24 mouse cellular contexts compared by ENCODE assay signal in the genomic region with DNA sequence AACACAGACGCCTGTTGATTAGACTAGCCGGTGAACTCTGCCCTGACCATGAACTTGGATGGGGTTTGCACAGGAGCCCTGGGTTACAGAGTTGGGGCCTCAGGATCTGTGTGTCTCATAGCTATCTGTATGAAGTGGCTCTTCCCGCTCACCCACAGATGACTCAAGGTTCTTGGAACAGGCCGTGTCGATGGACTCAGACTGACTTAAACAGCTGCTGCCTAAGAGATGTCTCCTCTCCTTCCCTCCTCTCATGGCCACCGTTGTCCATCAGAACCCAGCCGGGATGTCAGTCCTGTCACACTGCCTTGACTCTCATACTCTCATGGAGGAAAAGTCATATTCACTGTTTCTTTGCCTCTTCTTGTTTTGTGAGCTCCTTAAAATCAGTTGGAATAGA.
"Had no signal": no experiment of that assay in that cellular context is flagged by ENCODE, and none has a peak within 500 bp of the region (broad histone marks: within the 10 kb centered on the region; RNA-seq: fewer than 3 reads in every experiment).

No protein-coding gene starts in this region.

- H3K9me3 ChIP-seq: heart, embryonic 10.5 days; heart, embryonic 12.5 days; hindbrain, embryonic 10.5 days; hindbrain, embryonic 12.5 days; intestine, embryonic 15.5 days; limb, embryonic 13.5 days; limb, embryonic 15.5 days had no signal

- H3K27ac ChIP-seq: gastrocnemius, adult 2 months; heart, embryonic 10.5 days; hindbrain, embryonic 10.5 days; hindbrain, embryonic 12.5 days; hindbrain, embryonic 14.5 days; intestine, embryonic 15.5 days; layer of hippocampus, adult 2 months; left cerebral cortex, adult 2 months; limb, embryonic 13.5 days; limb, embryonic 15.5 days had no signal

- H3K27me3 ChIP-seq: heart, embryonic 12.5 days; hindbrain, embryonic 12.5 days; intestine, embryonic 15.5 days; limb, embryonic 13.5 days; limb, embryonic 15.5 days had no signal

- H3K36me3 ChIP-seq: heart, embryonic 10.5 days; heart, embryonic 12.5 days; hindbrain, embryonic 10.5 days; hindbrain, embryonic 12.5 days; intestine, embryonic 15.5 days; limb, embryonic 13.5 days; limb, embryonic 15.5 days had no signal

- H3K4me2 ChIP-seq: heart, embryonic 12.5 days; hindbrain, embryonic 12.5 days; hindbrain, embryonic 14.5 days; intestine, embryonic 15.5 days; limb, embryonic 13.5 days; limb, embryonic 15.5 days had no signal

- DNase-seq: gastrocnemius, adult 2 months; gastrocnemius, postnatal 10 days; gastrocnemius, postnatal 25 days; heart, postnatal 10 days; heart, postnatal 4 days; kidney, adult 18-20 months; kidney, adult 8-10 months; kidney, postnatal 10 days; kidney, postnatal 25 days; kidney, postnatal 4 days; left cerebral cortex, postnatal 4 days had no signal

- H3K4me1 ChIP-seq: hindbrain, embryonic 12.5 days; intestine, embryonic 15.5 days had no signal

- H3K9ac ChIP-seq: heart, embryonic 12.5 days; hindbrain, embryonic 12.5 days; hindbrain, embryonic 14.5 days; intestine, embryonic 15.5 days; limb, embryonic 13.5 days; limb, embryonic 15.5 days had no signal

- H3K4me3 ChIP-seq: gastrocnemius, adult 2 months; heart, embryonic 10.5 days; heart, embryonic 12.5 days; hindbrain, embryonic 10.5 days; hindbrain, embryonic 12.5 days; intestine, embryonic 15.5 days; layer of hippocampus, adult 2 months; left cerebral cortex, adult 2 months; limb, embryonic 13.5 days; limb, embryonic 15.5 days had no signal

- ATAC-seq: hindbrain, embryonic 16.5 days; inflammation-experienced regulatory T-cells, adult 6 months; intestine, embryonic 15.5 days; intestine, postnatal 0 days had no signal
